Mouse (Mus musculus): ENCODE results near the gene D930020B18Rik. TPM values are rescaled to one million over a fixed set of nuclear protein-coding genes. Genes with fewer than 3 reads are reported as not detected.

Gene D930020B18Rik
- total and polyA plus RNA-seq, 2 experiments from 2014 or later = 0.31 to 0.90 TPM

DNA sequence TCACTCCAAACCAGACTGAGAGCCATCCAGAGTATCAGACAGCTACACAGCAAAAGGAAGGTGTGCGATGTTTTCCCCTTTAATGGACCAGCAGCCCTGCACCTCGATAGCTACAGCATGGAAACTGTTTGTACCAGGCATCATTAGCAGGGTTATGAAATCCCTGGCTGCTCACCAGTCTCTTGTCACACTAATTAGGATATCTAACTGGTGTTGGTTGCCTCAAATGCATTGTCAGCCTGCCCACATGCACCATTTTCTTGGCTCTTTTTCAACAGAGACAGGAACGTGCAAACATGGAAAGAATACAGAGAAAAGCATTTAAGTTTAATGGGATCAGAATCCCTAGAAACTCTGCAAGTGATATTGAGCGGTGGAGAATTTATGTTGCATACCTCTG lies 14.5 kb downstream of the D930020B18Rik start:
- Histone ChIP-seq H3K9ac (no peak overlapping the region), H3K9me3 (ENCODE audit: low read length) (no peaks in the 10 kb centered on the region), H3K27me3 (ENCODE audit: insufficient read depth, low read length) (no peaks in the 10 kb centered on the region), H3K27ac (ENCODE audit: low read depth, low read length) (no peak overlapping the region), H3K4me2 (ENCODE audit: low read depth) (no peak overlapping the region), H3K4me1 (ENCODE audit: insufficient read depth) (no peaks in the 10 kb centered on the region), H3K36me3 (ENCODE audit: insufficient read depth) (no peaks in the 10 kb centered on the region), H3K4me3 (ENCODE audit: low read depth, low read length) (no peak overlapping the region)
- no peak for TF ChIP-seq CTCF (IDR thresholded peaks at IDR 0.05; ENCODE audit: low read depth)
- peak; percentile 44 for DNase-seq
- no peak for ATAC-seq
- WGBS = 56% methylated on average over 4 of the region's 4 CpGs

DNA sequence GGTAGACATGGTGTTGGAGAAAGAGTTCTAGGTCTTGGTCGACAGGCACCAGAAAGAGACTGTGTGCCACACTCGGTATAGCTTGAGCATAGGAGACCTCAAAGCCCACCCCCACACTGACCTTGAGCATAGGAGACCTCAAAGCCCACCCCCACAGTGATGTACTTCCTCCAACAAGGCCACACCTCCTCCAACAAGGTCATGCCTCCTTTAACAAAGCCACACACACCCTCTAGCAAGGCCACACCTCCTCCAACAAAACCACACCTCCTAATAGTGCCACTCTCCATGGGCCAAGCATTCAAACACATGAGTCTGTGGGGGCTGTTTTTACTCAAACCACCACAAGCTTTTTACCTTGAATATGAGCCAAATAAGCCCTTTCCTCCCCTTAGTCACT lies 21.3 kb downstream of the D930020B18Rik start:
- WGBS = 85% methylated on average over 2 of the region's 2 CpGs
- Histone ChIP-seq H3K4me3 (ENCODE audit: low read depth, low read length) (no peak overlapping the region), H3K27ac (ENCODE audit: low read depth, low read length) (no peak overlapping the region), H3K36me3 (ENCODE audit: insufficient read depth) (no peaks in the 10 kb centered on the region), H3K4me1 (ENCODE audit: insufficient read depth) (no peaks in the 10 kb centered on the region), H3K9me3 (ENCODE audit: low read length) (no peaks in the 10 kb centered on the region), H3K4me2 (ENCODE audit: low read depth) (no peak overlapping the region), H3K27me3 (ENCODE audit: insufficient read depth, low read length) (no peaks in the 10 kb centered on the region), H3K9ac (no peak overlapping the region)
- no peak for ATAC-seq
- TF ChIP-seq CTCF (IDR thresholded peaks at IDR 0.05; ENCODE audit: low read depth) = no peak
- DNase-seq = no peak

DNA sequence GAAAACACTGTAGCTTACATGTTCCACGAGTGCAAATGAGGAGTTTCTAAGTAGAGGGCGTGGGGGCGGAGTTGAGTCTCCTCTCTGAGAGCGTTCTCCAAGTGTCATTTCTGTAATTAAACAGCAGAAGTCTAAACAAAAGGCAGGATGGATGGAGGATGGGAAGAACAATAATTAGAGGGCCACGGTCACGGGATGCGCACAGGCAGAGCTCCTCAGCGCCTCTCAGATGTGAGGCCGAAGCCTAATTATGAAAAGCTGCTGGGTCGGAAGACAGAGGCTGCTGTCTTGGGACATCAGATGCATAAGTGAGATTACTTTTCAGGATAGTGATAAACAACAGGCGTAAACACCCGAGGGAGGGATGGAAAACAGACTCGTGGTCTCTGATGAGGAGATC lies 22.2 kb downstream of the D930020B18Rik start:
- peak; percentile 31 for DNase-seq
- Histone ChIP-seq H3K9ac (no peak overlapping the region), H3K4me1 (ENCODE audit: insufficient read depth) (no peaks in the 10 kb centered on the region), H3K27me3 (ENCODE audit: insufficient read depth, low read length) (no peaks in the 10 kb centered on the region), H3K9me3 (ENCODE audit: low read length) (no peaks in the 10 kb centered on the region), H3K27ac (ENCODE audit: low read depth, low read length) (no peak overlapping the region), H3K36me3 (ENCODE audit: insufficient read depth) (no peaks in the 10 kb centered on the region), H3K4me3 (ENCODE audit: low read depth, low read length) (no peak overlapping the region), H3K4me2 (ENCODE audit: low read depth) (0 out of 2 replicates have a peak overlapping the region, but pooled peaks have one; percentile 3)
- ATAC-seq = peak; percentile 18; the same call in 1 of the 2 replicates
- TF ChIP-seq CTCF (IDR thresholded peaks at IDR 0.05; ENCODE audit: low read depth) = peak; percentile 17; the same call in 1 of the 2 replicates
- WGBS = 35% methylated on average over 13 of the region's 13 CpGs

DNA sequence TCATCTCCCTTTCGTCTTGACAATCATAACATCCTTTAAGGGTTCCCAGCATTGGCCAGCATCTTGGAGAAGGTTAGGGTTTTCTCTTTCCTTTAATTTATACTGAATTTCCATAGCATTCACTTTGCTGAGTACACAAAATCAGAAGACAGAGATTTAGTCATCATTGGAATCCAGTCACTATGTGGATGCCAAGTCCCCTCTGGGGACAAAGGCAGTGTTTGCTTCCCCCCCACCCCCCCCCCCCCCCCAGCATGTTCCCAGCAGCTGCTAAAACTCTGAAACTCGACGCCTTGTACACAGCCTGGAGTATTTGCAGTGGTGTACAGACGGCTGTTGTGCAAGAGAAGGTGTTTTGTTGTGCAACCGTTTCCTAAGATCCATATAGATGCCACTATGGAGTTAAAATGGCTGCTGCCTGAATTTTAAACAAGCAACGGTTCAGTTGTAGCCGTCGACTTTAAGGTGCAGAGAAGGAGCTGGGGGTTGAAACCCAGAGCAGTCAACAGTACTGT lies 24.3 kb downstream of the D930020B18Rik start:
- no peak for TF ChIP-seq CTCF (IDR thresholded peaks at IDR 0.05; ENCODE audit: low read depth)
- H3K4me1 ChIP-seq (ENCODE audit: insufficient read depth) = no peaks in the 10 kb centered on the region
- ATAC-seq = no peak
- H3K9ac ChIP-seq = no peak overlapping the region
- WGBS = 64% methylated on average over 8 of the region's 8 CpGs
- no peak overlapping the region for H3K4me2 ChIP-seq (ENCODE audit: low read depth)
- no peaks in the 10 kb centered on the region for H3K27me3 ChIP-seq (ENCODE audit: insufficient read depth, low read length)
- H3K4me3 ChIP-seq (ENCODE audit: low read depth, low read length) = no peak overlapping the region
- no peaks in the 10 kb centered on the region for H3K36me3 ChIP-seq (ENCODE audit: insufficient read depth)
- H3K9me3 ChIP-seq (ENCODE audit: low read length) = no peaks in the 10 kb centered on the region
- DNase-seq = no peak
- H3K27ac ChIP-seq (ENCODE audit: low read depth, low read length) = no peak overlapping the region

DNA sequence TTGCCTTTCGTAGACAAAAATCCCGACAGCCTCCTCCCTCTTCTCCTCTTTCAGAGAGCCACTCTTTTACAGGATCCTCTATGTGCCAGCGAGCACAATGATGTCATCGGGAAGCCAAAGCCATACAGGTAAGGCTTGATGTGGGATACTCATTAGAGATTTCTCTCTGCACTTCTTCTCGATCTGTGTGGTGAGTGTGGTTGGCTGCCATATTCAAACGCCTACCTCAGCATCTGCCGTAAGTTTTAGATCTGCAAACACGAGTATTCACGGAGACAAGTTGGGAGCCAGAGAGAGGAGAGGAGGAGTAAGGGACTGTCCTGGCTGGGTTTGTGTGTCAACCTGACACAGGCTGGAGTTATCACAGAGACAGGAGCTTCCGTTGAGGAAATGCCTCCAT lies 27.7 kb downstream of the D930020B18Rik start:
- H3K4me2 ChIP-seq (ENCODE audit: low read depth) = no peak overlapping the region
- no peaks in the 10 kb centered on the region for H3K4me1 ChIP-seq (ENCODE audit: insufficient read depth)
- no peaks in the 10 kb centered on the region for H3K27me3 ChIP-seq (ENCODE audit: insufficient read depth, low read length)
- H3K36me3 ChIP-seq (ENCODE audit: insufficient read depth) = no peaks in the 10 kb centered on the region
- ATAC-seq = no peak
- no peak for TF ChIP-seq CTCF (IDR thresholded peaks at IDR 0.05; ENCODE audit: low read depth)
- no peak overlapping the region for H3K9ac ChIP-seq
- H3K4me3 ChIP-seq (ENCODE audit: low read depth, low read length) = no peak overlapping the region
- H3K9me3 ChIP-seq (ENCODE audit: low read length) = no peaks in the 10 kb centered on the region
- no peak overlapping the region for H3K27ac ChIP-seq (ENCODE audit: low read depth, low read length)
- 90% methylated on average over 10 of the region's 10 CpGs for WGBS
- DNase-seq = no peak

DNA sequence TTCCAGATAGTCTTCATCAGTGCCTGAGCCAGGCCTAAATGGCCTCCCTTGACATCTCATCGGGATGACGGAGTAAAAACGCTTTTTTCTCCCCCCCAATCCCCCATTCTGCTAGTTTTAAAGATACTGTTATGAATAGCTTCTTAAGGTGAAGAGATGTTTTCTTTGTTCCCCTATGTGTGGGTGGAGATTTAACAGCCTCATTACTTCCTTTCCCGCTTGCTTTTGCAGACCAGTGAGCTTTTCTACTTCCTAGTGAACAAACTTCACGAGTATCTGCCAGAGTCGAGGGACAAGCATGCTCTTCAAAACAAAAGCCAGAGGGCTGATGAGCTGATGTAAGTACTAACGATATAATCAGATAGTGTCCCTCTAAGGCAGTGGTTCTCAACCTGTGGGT lies 35.6 kb downstream of the D930020B18Rik start:
- Histone ChIP-seq H3K36me3 (ENCODE audit: insufficient read depth) (no peaks in the 10 kb centered on the region), H3K4me2 (ENCODE audit: low read depth) (no peak overlapping the region), H3K27ac (ENCODE audit: low read depth, low read length) (no peak overlapping the region), H3K4me1 (ENCODE audit: insufficient read depth) (no peaks in the 10 kb centered on the region), H3K9ac (no peak overlapping the region), H3K9me3 (ENCODE audit: low read length) (no peaks in the 10 kb centered on the region), H3K27me3 (ENCODE audit: insufficient read depth, low read length) (no peaks in the 10 kb centered on the region), H3K4me3 (ENCODE audit: low read depth, low read length) (no peak overlapping the region)
- TF ChIP-seq CTCF (IDR thresholded peaks at IDR 0.05; ENCODE audit: low read depth) = no peak
- DNase-seq (no peak), ATAC-seq (no peak)
- WGBS = 42% methylated on average over 7 of the region's 7 CpGs

DNA sequence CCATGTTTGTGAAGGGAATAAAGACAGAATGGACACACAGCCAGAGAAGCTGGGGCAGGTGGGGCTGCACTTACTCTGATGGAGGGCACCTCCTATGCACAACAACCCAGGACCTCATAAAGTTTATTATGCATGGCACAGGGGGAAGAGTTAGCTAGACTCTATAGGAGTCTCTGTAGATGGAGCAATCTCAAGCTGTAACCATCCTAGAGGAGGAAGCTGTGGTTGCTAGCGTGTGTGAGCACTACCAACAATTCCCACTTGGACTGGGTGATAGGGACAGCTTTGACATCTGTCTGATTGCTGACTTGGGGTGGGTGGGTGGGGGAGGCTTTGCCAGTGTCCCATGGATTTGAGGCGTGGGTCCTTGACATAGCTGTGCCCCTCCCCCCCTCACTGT lies 39.5 kb downstream of the D930020B18Rik start:
- Histone ChIP-seq H3K9me3 (ENCODE audit: low read length) (no peaks in the 10 kb centered on the region), H3K9ac (no peak overlapping the region), H3K27me3 (ENCODE audit: insufficient read depth, low read length) (no peaks in the 10 kb centered on the region), H3K36me3 (ENCODE audit: insufficient read depth) (no peaks in the 10 kb centered on the region), H3K4me3 (ENCODE audit: low read depth, low read length) (no peak overlapping the region), H3K4me2 (ENCODE audit: low read depth) (no peak overlapping the region), H3K4me1 (ENCODE audit: insufficient read depth) (no peaks in the 10 kb centered on the region), H3K27ac (ENCODE audit: low read depth, low read length) (no peak overlapping the region)
- DNase-seq (no peak), ATAC-seq (no peak)
- WGBS = 84% methylated on average over 2 of the region's 2 CpGs
- TF ChIP-seq CTCF (IDR thresholded peaks at IDR 0.05; ENCODE audit: low read depth) = no peak
